Mouse (Mus musculus) myocyte (in vitro differentiated cells): Measurements from ENCODE around the gene Gm10310.
"Not testable (repeated sequence)": the region's sequence is repeated elsewhere in the genome, so short reads cannot be mapped to it uniquely, and the experiment has no call there.

ENCODE experiments used
- CEBPB ChIP-seq: IDR thresholded peaks from 2 replicates; pipeline ENCODE4 v1.6.1; 2011; ENCODE audit warnings: mild to moderate bottlenecking, moderate library complexity; ENCODE audit not compliant: poor library complexity, insufficient read depth, severe bottlenecking
- E2F4 ChIP-seq: IDR thresholded peaks from one replicate; pipeline ENCODE4 v1.6.1; 2011; ENCODE audit warnings: mild to moderate bottlenecking, control low read depth, moderate library complexity; ENCODE audit not compliant: insufficient read depth
- MAX ChIP-seq: IDR thresholded peaks from one replicate; pipeline ENCODE4 v1.6.1; 2011; ENCODE audit warnings: low read depth, mild to moderate bottlenecking, control low read depth
- MYOG ChIP-seq, 3 experiments: IDR thresholded peaks; one replicate each; pipeline ENCODE4 v1.6.1; 2011; ENCODE audit warnings: control low read depth in 2 of 3, low read depth in 2 of 3, mild to moderate bottlenecking in 2 of 3; ENCODE audit not compliant: insufficient read length in 2 of 3, control insufficient read depth in 1 of 3, insufficient read depth in 1 of 3
- POLR2A ChIP-seq: IDR thresholded peaks from one replicate; pipeline ENCODE4 v1.6.1; 2011; ENCODE audit warnings: low read depth, mild to moderate bottlenecking, control low read depth, moderate library complexity; ENCODE audit not compliant: insufficient read length
- POLR2AphosphoS2 ChIP-seq: IDR thresholded peaks from one replicate; pipeline ENCODE4 v1.6.1; 2011; ENCODE audit warnings: low read depth, control low read depth; ENCODE audit not compliant: insufficient read length
- TCF12 ChIP-seq: IDR thresholded peaks from one replicate; pipeline ENCODE4 v1.6.1; 2011; ENCODE audit warnings: mild to moderate bottlenecking, control low read depth; ENCODE audit not compliant: poor library complexity, insufficient read depth, severe bottlenecking
- USF1 ChIP-seq: IDR thresholded peaks from one replicate; pipeline ENCODE4 v1.6.1; 2011; ENCODE audit warnings: low read depth, mild to moderate bottlenecking, control low read depth, moderate library complexity

DNA sequence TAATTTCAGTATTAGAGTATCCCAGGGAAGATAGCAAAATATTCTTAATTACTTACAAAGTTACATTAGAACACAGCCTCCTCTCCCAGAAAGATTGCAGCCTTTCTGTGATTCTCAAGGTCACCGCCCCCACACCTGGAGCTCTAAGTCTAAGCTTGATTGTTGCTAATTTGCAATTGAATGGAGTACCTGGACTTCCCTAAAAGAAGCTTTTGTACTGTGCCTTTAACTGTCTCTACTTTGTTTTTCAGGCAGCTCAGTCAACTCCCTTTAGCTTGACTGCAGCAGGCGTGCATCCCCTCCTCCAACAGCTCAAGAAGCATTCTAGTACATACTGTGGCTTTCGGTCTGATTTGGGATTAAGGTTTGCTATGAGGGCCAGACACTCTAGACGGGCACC is 19.2 kb upstream of the Gm10310 start:
- TF ChIP-seq POLR2A; MYOG (IDR thresholded peaks at IDR 0.05; ENCODE audit: control insufficient read depth in 1 of 3, insufficient read depth in 1 of 3, insufficient read length in 2 of 3, low read depth in 2 of 3); E2F4; TCF12; MAX; USF1; POLR2AphosphoS2; CEBPB: not testable (repeated sequence)
